Mouse (Mus musculus): ENCODE results near the gene Top2a.

The Top2a gene

GRCm38 (mm10) chr11:98949958-98950460, 74.0 kb downstream of the Top2a start:
- no peak for DNase-seq (ENCODE audit: low spot score)

- no peak for DNase-seq (ENCODE audit: low spot score)
These were observed 74.6 kb downstream of the Top2a start for GRCm38 (mm10) chr11:98949242-98949957.

- no peak for DNase-seq (ENCODE audit: low spot score)
These were observed 75.9 kb downstream of the Top2a start for GRCm38 (mm10) chr11:98947969-98948569.

GRCm38 (mm10) chr11:98945605-98945977, 78.4 kb downstream of the Top2a start:
- DNase-seq (ENCODE audit: low spot score): peak; percentile 72

DNA sequence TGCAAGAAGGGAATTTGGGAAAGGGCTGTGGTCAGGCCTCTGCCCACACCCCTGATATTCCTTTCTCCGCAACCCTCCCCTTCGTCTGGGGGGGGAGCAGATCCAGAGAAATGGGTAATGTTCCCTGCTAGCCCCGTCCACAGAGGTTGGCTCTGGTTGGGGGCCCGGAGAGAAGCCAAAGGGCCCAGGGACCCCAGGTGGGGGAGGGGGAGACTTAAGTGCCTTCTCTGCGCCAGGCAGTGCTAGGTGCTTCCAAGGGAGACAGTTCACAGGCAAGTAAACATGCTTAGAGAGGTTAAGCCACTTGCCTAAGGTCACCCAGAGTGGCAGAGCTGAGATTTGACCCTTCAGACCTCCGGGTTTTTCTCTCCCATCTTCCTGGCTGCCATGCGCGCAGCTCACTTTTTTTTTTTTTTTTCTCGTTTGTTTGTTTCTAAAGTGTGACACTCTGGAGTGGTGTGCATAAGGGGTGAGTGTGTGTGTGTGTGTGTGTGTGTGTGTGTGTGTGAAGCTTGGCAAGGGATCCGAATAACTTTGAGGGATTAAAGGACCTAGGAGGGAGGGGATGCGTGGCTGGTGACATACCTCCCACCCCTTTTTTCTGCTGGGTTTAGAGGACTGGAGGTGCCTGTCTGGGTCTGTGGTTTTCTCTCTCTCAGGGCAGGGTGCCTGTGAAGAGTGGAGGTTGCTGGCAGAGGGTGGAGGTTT, 78.9 kb downstream of the Top2a start:
- no peak for DNase-seq (ENCODE audit: low spot score)

GRCm38 (mm10) chr11:98943741-98944461, 80.1 kb downstream of the Top2a start:
- peak; percentile 22 for DNase-seq (ENCODE audit: low spot score)

Data from ovary, postnatal 36 days (tissue).